Mouse (Mus musculus) forebrain, embryonic 14.5 days (tissue): ENCODE measurements around the gene Ncapd3. TPM values are rescaled to one million over a fixed set of nuclear protein-coding genes. Genes with fewer than 3 reads are reported as not detected.

Experiments
- ATAC-seq: fragments of 200-750 bp; cut with Nextera tagmentation; 2 replicates; pipeline ENCODE4 v1.8.0; 2017; ENCODE audit warnings: mild to moderate bottlenecking, moderate library complexity
- DNase-seq: peaks from one replicate; pipeline ENCODE4 v3.0.0-alpha.2; 2015; ENCODE audit warnings: low spot score
- H3K27ac ChIP-seq: fragments of 300-500 bp; sonication (generic); 2 replicates; pipeline ENCODE4 v1.5.1; 2014; ENCODE audit warnings: low read depth, mild to moderate bottlenecking, control low read depth, low read length, moderate library complexity
- H3K27me3 ChIP-seq: fragments of 300-500 bp; sonication (generic); replicated peaks from 2 replicates; pipeline ENCODE4 v1.6.1; 2014; ENCODE audit warnings: low read length, control low read depth, mixed read lengths; ENCODE audit not compliant: control insufficient read depth, insufficient read depth
- H3K36me3 ChIP-seq: fragments of 300-500 bp; sonication (generic); 2 replicates; pipeline ENCODE4 v1.6.1; 2014; ENCODE audit warnings: low read length, control low read depth; ENCODE audit not compliant: control insufficient read depth, insufficient read depth
- H3K4me1 ChIP-seq: fragments of 300-500 bp; sonication (generic); 2 replicates; pipeline ENCODE4 v1.6.1; 2014; ENCODE audit warnings: antibody characterized with exemption, low read length, control low read depth; ENCODE audit not compliant: control insufficient read depth, insufficient read depth
- H3K4me2 ChIP-seq: fragments of 300-500 bp; sonication (generic); 2 replicates; pipeline ENCODE4 v1.6.1; 2014; ENCODE audit warnings: mild to moderate bottlenecking, control low read depth, low read length
- H3K4me3 ChIP-seq: fragments of 300-500 bp; sonication (generic); 2 replicates; pipeline ENCODE4 v1.5.1; 2014; ENCODE audit warnings: low read depth, low read length, control low read depth
- H3K9ac ChIP-seq: fragments of 300-500 bp; sonication (generic); 2 replicates; pipeline ENCODE4 v1.6.1; 2014; ENCODE audit warnings: mild to moderate bottlenecking, low read length, control low read depth, moderate library complexity
- H3K9me3 ChIP-seq: fragments of 300-500 bp; sonication (generic); replicated peaks from 2 replicates; pipeline ENCODE4 v1.6.1; 2016; ENCODE audit warnings: low read length, control low read depth, mixed read lengths; ENCODE audit not compliant: control insufficient read depth
- WGBS: fragments of 180-500 bp; shearing (Covaris S2); extraction: QIAGEN DNeasy Blood & Tissue Kit; methylation state at CpG from one replicate; pipeline ENCODE4 v1.1.7; 2014; 5-methylcytosine and 5-hydroxymethylcytosine counted together
- polyA plus RNA-seq: library from polyadenylated mRNA; unstranded; fragments of >200 nt; fragmentation: Nextera tagmentation; extraction: Ambion mirVana; gene quantifications from 2 replicates; pipeline ENCODE4 v1.2.1, GENCODE M21; 2014

Ncapd3 gene
- polyA plus RNA-seq, 1 experiment from 2014 or later, result 23.9 TPM

GRCm38 (mm10) chr9:27101466-27101865 lies 71.5 kb downstream of the Ncapd3 start:
- H3K4me1 ChIP-seq, result no peaks in the 10 kb centered on the region
- H3K9me3 ChIP-seq, result no peaks in the 10 kb centered on the region
- H3K36me3 ChIP-seq, result peaks cover 86% of the 10 kb centered on the region
- no peak overlapping the region for H3K9ac ChIP-seq
- DNase-seq, result no peak
- WGBS, result 93% methylated on average over 6 of the region's 6 CpGs
- H3K27me3 ChIP-seq, result no peaks in the 10 kb centered on the region
- ATAC-seq, result no peak
- H3K4me2 ChIP-seq, result no peak overlapping the region
- no peak overlapping the region for H3K4me3 ChIP-seq
- no peak overlapping the region for H3K27ac ChIP-seq

DNA sequence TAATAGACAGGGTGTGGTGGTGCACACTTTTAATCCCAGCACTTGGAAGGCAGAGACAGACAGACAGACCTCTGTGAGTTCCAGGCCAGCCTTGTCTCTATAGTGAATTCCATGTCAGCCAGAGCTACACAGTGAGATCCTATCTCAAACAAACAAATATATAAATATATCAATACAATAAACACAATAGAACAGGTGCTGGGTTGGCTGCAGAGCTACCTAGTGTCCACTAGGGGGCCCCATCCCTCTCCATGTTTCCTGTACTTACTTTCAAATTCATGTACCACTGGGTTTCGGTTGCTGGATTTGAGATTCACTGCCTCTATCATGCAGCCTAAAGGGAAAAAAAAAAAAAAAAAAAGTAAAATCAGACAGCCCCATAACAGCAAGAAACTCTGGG lies 76.1 kb downstream of the Ncapd3 start:
- Histone ChIP-seq H3K27ac (no peak overlapping the region), H3K9ac (no peak overlapping the region), H3K27me3 (no peaks in the 10 kb centered on the region), H3K4me2 (no peak overlapping the region), H3K9me3 (no peaks in the 10 kb centered on the region), H3K36me3 (peaks cover 43% of the 10 kb centered on the region), H3K4me1 (peaks cover 7% of the 10 kb centered on the region), H3K4me3 (no peak overlapping the region)
- WGBS, result 33% methylated on average over 1 of the region's 1 CpGs
- no peak for ATAC-seq
- peak; percentile 76 for DNase-seq

DNA sequence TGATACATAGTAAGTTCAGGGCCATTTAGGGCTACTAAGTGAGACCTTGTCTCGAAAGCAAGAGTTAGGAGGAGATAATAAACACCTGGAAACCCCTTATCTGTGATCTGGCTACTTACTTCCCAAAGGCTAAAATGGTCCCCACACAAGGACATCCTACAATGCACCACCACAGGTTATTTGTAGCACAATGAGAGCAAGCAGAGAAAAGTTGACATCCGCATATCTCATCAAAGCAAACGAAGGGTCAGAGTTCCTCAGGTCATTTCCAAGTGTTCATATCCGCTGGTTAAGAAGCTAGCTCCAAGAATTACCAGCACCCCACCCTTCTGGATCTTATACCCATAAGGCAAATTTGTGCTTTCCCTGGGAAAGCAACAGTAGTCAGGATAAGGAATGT lies 78.5 kb downstream of the Ncapd3 start:
- H3K4me2 ChIP-seq, result no peak overlapping the region
- H3K9me3 ChIP-seq, result no peaks in the 10 kb centered on the region
- H3K4me3 ChIP-seq, result no peak overlapping the region
- no peak overlapping the region for H3K27ac ChIP-seq
- whole genome bisulfite sequencing, result 93% methylated on average over 4 of the region's 4 CpGs
- H3K36me3 ChIP-seq, result peaks cover 20% of the 10 kb centered on the region
- H3K9ac ChIP-seq, result no peak overlapping the region
- H3K4me1 ChIP-seq, result peaks cover 7% of the 10 kb centered on the region
- no peaks in the 10 kb centered on the region for H3K27me3 ChIP-seq
- ATAC-seq, result no peak
- no peak for DNase-seq

DNA sequence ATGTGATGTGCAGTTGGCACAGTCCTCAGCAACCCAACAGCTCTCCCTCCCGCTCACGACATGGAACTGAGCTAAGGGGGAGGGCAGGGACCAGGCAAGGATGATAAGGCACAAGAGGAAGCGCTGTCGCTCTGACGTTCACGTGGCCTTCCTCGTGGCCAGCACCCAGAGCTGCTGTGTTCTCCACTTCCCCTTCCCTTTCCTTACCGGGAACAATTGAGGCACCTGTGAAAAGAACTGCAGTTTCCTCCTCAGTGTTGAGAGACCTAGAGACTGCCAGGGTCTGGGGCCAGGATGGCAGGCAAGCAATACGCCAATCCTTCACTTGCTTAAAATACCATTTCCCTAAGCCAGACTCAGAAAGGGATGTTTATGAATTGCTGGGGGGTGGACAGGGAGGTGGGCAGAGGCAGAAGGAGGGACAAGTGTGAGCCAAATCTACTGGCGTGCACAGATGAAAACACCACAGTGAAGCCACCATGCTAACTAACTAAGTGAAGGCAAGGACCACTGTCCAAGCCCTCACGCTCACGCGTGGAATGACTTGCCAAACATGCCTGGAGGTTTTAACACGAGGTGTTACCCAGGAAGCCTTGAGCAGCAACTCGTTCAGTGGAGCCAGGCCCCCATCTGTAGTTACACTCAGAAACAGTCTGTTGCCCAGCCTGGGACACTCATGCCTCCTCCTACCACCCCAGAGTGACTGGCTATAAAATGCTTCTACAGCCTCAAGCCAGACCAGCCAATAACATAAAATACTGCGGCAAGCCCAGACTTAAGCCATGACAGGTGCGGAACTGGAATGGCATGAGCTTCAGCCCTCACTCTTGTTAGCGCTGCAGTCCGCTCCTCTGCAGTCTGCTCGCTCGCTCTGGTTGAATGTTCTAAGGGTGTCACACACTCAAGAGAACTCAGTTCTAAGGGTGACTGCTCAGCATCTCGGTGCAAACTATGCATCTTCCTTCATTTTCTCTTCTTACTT lies 79.8 kb downstream of the Ncapd3 start:
- DNase-seq (no peak), ATAC-seq (no peak)
- no peak overlapping the region; the same call in 1 of the 2 replicates for H3K9ac ChIP-seq
- 75% methylated on average over 22 of the region's 22 CpGs for WGBS
- H3K27ac ChIP-seq, result no peak overlapping the region; the same call in 1 of the 2 replicates
- H3K4me1 ChIP-seq, result peaks cover 7% of the 10 kb centered on the region
- no peaks in the 10 kb centered on the region for H3K27me3 ChIP-seq
- peaks cover 7% of the 10 kb centered on the region for H3K36me3 ChIP-seq
- no peaks in the 10 kb centered on the region for H3K9me3 ChIP-seq
- H3K4me3 ChIP-seq, result no peak overlapping the region
- H3K4me2 ChIP-seq, result no peak overlapping the region

- Histone ChIP-seq H3K27me3 (no peaks in the 10 kb centered on the region), H3K4me1 (peaks cover 7% of the 10 kb centered on the region), H3K36me3 (no peaks in the 10 kb centered on the region), H3K9ac (no peak overlapping the region), H3K9me3 (no peaks in the 10 kb centered on the region), H3K27ac (no peak overlapping the region), H3K4me3 (no peak overlapping the region), H3K4me2 (no peak overlapping the region)
- no peak for DNase-seq
- ATAC-seq, result no peak
- WGBS, result 78% methylated on average over 5 of the region's 5 CpGs
Observed at GRCm38 (mm10) chr9:27110681-27111080, 80.7 kb downstream of the Ncapd3 start.

DNA sequence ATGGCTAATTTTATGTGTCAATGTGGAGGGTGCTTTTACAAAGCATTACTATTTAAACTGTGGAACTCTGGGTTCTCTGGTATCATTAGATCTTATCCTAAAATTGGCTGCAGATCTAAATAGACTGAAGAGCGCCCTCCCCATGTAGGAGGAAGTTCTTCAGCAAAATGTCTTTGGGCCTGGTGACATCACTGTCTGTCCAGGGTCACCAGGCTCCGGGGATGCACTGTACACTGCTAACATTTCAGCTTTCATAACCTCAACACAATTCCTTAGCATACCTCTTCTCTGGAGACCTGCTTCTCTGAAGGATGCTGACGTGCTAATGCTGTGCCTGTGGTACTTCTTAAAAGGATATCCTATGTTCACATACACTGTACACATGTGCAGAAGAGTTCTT lies 81.8 kb downstream of the Ncapd3 start:
- Histone ChIP-seq H3K4me2 (no peak overlapping the region), H3K4me3 (no peak overlapping the region)

DNA sequence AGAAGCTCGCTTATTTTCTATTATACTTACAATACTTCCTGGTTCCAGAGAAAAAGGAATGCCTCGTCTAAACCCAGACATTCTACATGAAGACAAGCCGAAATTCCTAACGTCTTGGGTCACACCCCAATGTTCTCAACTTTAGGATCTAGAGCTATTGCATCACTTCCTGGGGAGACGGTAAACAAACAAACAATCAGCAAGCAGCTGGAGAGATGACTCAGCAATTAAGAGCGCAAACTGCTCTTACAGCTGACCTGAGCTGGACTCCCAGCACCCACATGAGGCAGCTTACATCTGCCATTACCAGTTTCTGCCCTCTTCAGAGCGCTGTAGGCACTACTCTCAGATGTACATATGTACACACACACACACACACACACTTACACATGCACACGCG lies 91.3 kb downstream of the Ncapd3 start:
- H3K27me3 ChIP-seq, result no peaks in the 10 kb centered on the region
- no peak overlapping the region for H3K4me2 ChIP-seq
- peaks cover 24% of the 10 kb centered on the region for H3K4me1 ChIP-seq
- no peak for DNase-seq
- no peaks in the 10 kb centered on the region for H3K9me3 ChIP-seq
- no peaks in the 10 kb centered on the region for H3K36me3 ChIP-seq
- no peak overlapping the region for H3K27ac ChIP-seq
- H3K4me3 ChIP-seq, result no peak overlapping the region
- H3K9ac ChIP-seq, result no peak overlapping the region
- ATAC-seq, result no peak
- 86% methylated on average over 9 of the region's 9 CpGs for WGBS

More for the DNA sequence above, 81.8 kb downstream of the Ncapd3 start:
- H3K4me1 ChIP-seq, result peaks cover 7% of the 10 kb centered on the region
- H3K27ac ChIP-seq, result no peak overlapping the region
- no peak for ATAC-seq
- no peaks in the 10 kb centered on the region for H3K9me3 ChIP-seq
- H3K27me3 ChIP-seq, result no peaks in the 10 kb centered on the region
- WGBS, result 91% methylated on average over 3 of the region's 3 CpGs
- DNase-seq, result no peak
- H3K9ac ChIP-seq, result no peak overlapping the region
- no peaks in the 10 kb centered on the region for H3K36me3 ChIP-seq

GRCm38 (mm10) chr9:27122076-27122475 lies 92.1 kb downstream of the Ncapd3 start:
- no peak for DNase-seq
- no peak for ATAC-seq
- Histone ChIP-seq H3K27me3 (no peaks in the 10 kb centered on the region), H3K4me1 (peaks cover 25% of the 10 kb centered on the region), H3K4me3 (no peak overlapping the region), H3K9me3 (no peaks in the 10 kb centered on the region), H3K36me3 (no peaks in the 10 kb centered on the region), H3K4me2 (no peak overlapping the region), H3K9ac (no peak overlapping the region), H3K27ac (no peak overlapping the region)
- 85% methylated on average over 4 of the region's 4 CpGs for WGBS

DNA sequence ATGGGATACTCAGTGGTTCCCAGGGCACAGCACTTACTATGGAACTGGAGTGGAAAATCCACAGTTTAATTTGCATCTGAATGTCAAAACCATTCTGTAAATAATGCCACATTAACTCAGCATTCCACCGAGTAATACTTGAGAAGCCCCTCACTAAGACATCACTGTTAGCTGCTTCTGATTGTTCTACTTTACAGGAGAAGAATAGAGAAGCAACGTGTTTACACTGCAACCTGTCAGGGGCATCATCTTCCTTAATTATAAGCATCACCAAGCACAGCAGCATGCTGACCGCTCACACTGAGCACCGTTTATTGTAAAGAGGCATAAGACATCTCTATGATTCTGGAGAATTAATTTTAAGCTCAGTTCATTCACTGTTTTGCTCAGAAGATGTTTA lies 93.0 kb downstream of the Ncapd3 start:
- ATAC-seq (peak; percentile 21; the same call in 1 of the 2 replicates), DNase-seq (peak; percentile 25)
- Histone ChIP-seq H3K4me2 (no peak overlapping the region), H3K9ac (no peak overlapping the region), H3K27ac (peak overlapping the region; percentile 10; the same call in 1 of the 2 replicates), H3K4me3 (no peak overlapping the region), H3K4me1 (peaks cover 22% of the 10 kb centered on the region), H3K9me3 (no peaks in the 10 kb centered on the region), H3K27me3 (no peaks in the 10 kb centered on the region), H3K36me3 (no peaks in the 10 kb centered on the region)
- WGBS, result 33% methylated on average over 4 of the region's 4 CpGs
